Mouse (Mus musculus): Measurements from ENCODE around the gene Irak2. TPM values are rescaled to one million over a fixed set of nuclear protein-coding genes. Genes with fewer than 3 reads are reported as not detected.
A peak's percentile ranks its signal among the peaks of the same experiment; 100 is the strongest.
"Not testable (repeated sequence)": the region's sequence is repeated elsewhere in the genome, so short reads cannot be mapped to it uniquely, and the experiment has no call there.

Irak2 gene
- polyA plus RNA-seq, 1 experiment from 2014 or later: 2.8 TPM

- Histone ChIP-seq H3K36me3 (no peaks in the 10 kb centered on the region), H3K9me3 (no peaks in the 10 kb centered on the region), H3K27me3 (no peaks in the 10 kb centered on the region), H3K4me3 (no peak overlapping the region), H3K9ac (peak overlapping the region; percentile 57), H3K4me1 (peaks cover 21% of the 10 kb centered on the region), H3K4me2 (peak overlapping the region; percentile 47; the same call in 1 of the 2 replicates), H3K27ac (peak overlapping the region; percentile 64; the same call in 1 of the 2 replicates)
- ATAC-seq (ENCODE audit: insufficient number of reproducible peaks, insufficient read depth, low FRiP score, low TSS enrichment, low read depth): no peak
- 70% methylated on average over 4 of the region's 4 CpGs for WGBS
Observed at GRCm38 (mm10) chr6:113691084-113691462, 52.8 kb downstream of the Irak2 start.

- ATAC-seq (ENCODE audit: insufficient number of reproducible peaks, insufficient read depth, low FRiP score, low TSS enrichment, low read depth): no peak
- no peak overlapping the region for H3K27ac ChIP-seq
- H3K4me3 ChIP-seq: no peak overlapping the region
- no peaks in the 10 kb centered on the region for H3K27me3 ChIP-seq
- WGBS: 80% methylated on average over 5 of the region's 5 CpGs
- no peaks in the 10 kb centered on the region for H3K36me3 ChIP-seq
- no peaks in the 10 kb centered on the region for H3K9me3 ChIP-seq
- H3K4me1 ChIP-seq: peaks cover 20% of the 10 kb centered on the region
- no peak overlapping the region for H3K9ac ChIP-seq
- H3K4me2 ChIP-seq: no peak overlapping the region
Observed at GRCm38 (mm10) chr6:113692661-113693133, 54.4 kb downstream of the Irak2 start.

GRCm38 (mm10) chr6:113693377-113693776, 55.1 kb downstream of the Irak2 start:
- no peak overlapping the region for H3K9ac ChIP-seq
- H3K9me3 ChIP-seq: no peaks in the 10 kb centered on the region
- no peak overlapping the region for H3K4me3 ChIP-seq
- no peak overlapping the region for H3K27ac ChIP-seq
- ATAC-seq (ENCODE audit: insufficient number of reproducible peaks, insufficient read depth, low FRiP score, low TSS enrichment, low read depth): no peak
- 90% methylated on average over 5 of the region's 5 CpGs for WGBS
- no peaks in the 10 kb centered on the region for H3K36me3 ChIP-seq
- no peak overlapping the region for H3K4me2 ChIP-seq
- no peaks in the 10 kb centered on the region for H3K27me3 ChIP-seq
- H3K4me1 ChIP-seq: peaks cover 26% of the 10 kb centered on the region

- no peak overlapping the region for H3K9ac ChIP-seq
- no peak overlapping the region for H3K27ac ChIP-seq
- 72% methylated on average over 1 of the region's 1 CpGs for WGBS
- H3K36me3 ChIP-seq: peaks cover 8% of the 10 kb centered on the region; the same call in 1 of the 2 replicates
- H3K9me3 ChIP-seq: no peaks in the 10 kb centered on the region
- H3K4me3 ChIP-seq: no peak overlapping the region
- H3K4me2 ChIP-seq: no peak overlapping the region
- H3K27me3 ChIP-seq: no peaks in the 10 kb centered on the region
- ATAC-seq (ENCODE audit: insufficient number of reproducible peaks, insufficient read depth, low FRiP score, low TSS enrichment, low read depth): no peak
- peaks cover 30% of the 10 kb centered on the region for H3K4me1 ChIP-seq
Observed at GRCm38 (mm10) chr6:113695203-113695602, 56.9 kb downstream of the Irak2 start.

GRCm38 (mm10) chr6:113695766-113696355, 57.6 kb downstream of the Irak2 start:
- WGBS: 70% methylated on average over 4 of the region's 4 CpGs
- H3K27ac ChIP-seq: peak overlapping the region; percentile 91; the same call in 1 of the 2 replicates
- H3K36me3 ChIP-seq: peaks cover 11% of the 10 kb centered on the region
- no peak for ATAC-seq (ENCODE audit: insufficient number of reproducible peaks, insufficient read depth, low FRiP score, low TSS enrichment, low read depth)
- peaks cover 24% of the 10 kb centered on the region for H3K4me1 ChIP-seq
- H3K4me3 ChIP-seq: peak overlapping the region; percentile 91
- no peaks in the 10 kb centered on the region for H3K9me3 ChIP-seq
- H3K27me3 ChIP-seq: no peaks in the 10 kb centered on the region
- H3K9ac ChIP-seq: peak overlapping the region; percentile 62; the same call in 1 of the 2 replicates
- H3K4me2 ChIP-seq: peak overlapping the region; percentile 93

GRCm38 (mm10) chr6:113696582-113697221, 58.4 kb downstream of the Irak2 start, which contains the start of gene Tatdn2:
Gene Tatdn2 (plus strand): TSS chr6:113697050.
- peaks cover 22% of the 10 kb centered on the region for H3K4me1 ChIP-seq
- ATAC-seq (ENCODE audit: insufficient number of reproducible peaks, insufficient read depth, low FRiP score, low TSS enrichment, low read depth): peak; percentile 98

GRCm38 (mm10) chr6:113697222-113698205, 59.2 kb downstream of the Irak2 start:
- Histone ChIP-seq H3K4me3 (peak overlapping the region; percentile 91), H3K4me1 (peaks cover 22% of the 10 kb centered on the region), H3K36me3 (peaks cover 28% of the 10 kb centered on the region), H3K4me2 (peak overlapping the region; percentile 93), H3K9me3 (no peaks in the 10 kb centered on the region), H3K9ac (peak overlapping the region; percentile 84), H3K27me3 (no peaks in the 10 kb centered on the region), H3K27ac (peak overlapping the region; percentile 91)
- ATAC-seq (ENCODE audit: insufficient number of reproducible peaks, insufficient read depth, low FRiP score, low TSS enrichment, low read depth): peak; percentile 53
- under 1% methylated on average over 102 of the region's 113 CpGs for WGBS

More at GRCm38 (mm10) chr6:113696582-113697221, 58.4 kb downstream of the Irak2 start, which contains the start of gene Tatdn2:
- under 1% methylated on average over 58 of the region's 58 CpGs for WGBS
- Histone ChIP-seq H3K27ac (peak within 1 kb of the TSS; percentile 91), H3K4me2 (peak within 1 kb of the TSS; percentile 93), H3K36me3 (peaks cover 19% of the 10 kb centered on the region), H3K9ac (peak within 1 kb of the TSS; percentile 84), H3K9me3 (no peaks in the 10 kb centered on the region), H3K4me3 (peak within 1 kb of the TSS; percentile 91), H3K27me3 (no peaks in the 10 kb centered on the region)

- WGBS: 93% methylated on average over 3 of the region's 3 CpGs
- no peaks in the 10 kb centered on the region for H3K9me3 ChIP-seq
- H3K27me3 ChIP-seq: no peaks in the 10 kb centered on the region
Observed at GRCm38 (mm10) chr6:113712718-113713117, 74.5 kb downstream of the Irak2 start.

GRCm38 (mm10) chr6:113713389-113713788, 75.1 kb downstream of the Irak2 start:
- H3K9me3 ChIP-seq; H3K9ac ChIP-seq; H3K4me2 ChIP-seq; ATAC-seq (ENCODE audit: insufficient number of reproducible peaks, insufficient read depth, low FRiP score, low TSS enrichment, low read depth); H3K4me1 ChIP-seq; H3K27ac ChIP-seq; H3K4me3 ChIP-seq; H3K27me3 ChIP-seq: not testable (repeated sequence)
- H3K36me3 ChIP-seq: peaks cover 93% of the 10 kb centered on the region
- 90% methylated on average over 5 of the region's 5 CpGs for WGBS

More at GRCm38 (mm10) chr6:113712718-113713117, 74.5 kb downstream of the Irak2 start:
- Histone ChIP-seq H3K4me2 (no peak overlapping the region), H3K27ac (no peak overlapping the region), H3K36me3 (peaks cover 97% of the 10 kb centered on the region), H3K4me1 (no peaks in the 10 kb centered on the region), H3K9ac (no peak overlapping the region), H3K4me3 (no peak overlapping the region)
- ATAC-seq (ENCODE audit: insufficient number of reproducible peaks, insufficient read depth, low FRiP score, low TSS enrichment, low read depth): no peak

GRCm38 (mm10) chr6:113714276-113714675, 76.0 kb downstream of the Irak2 start:
- no peak for ATAC-seq (ENCODE audit: insufficient number of reproducible peaks, insufficient read depth, low FRiP score, low TSS enrichment, low read depth)
- Histone ChIP-seq H3K4me3 (no peak overlapping the region), H3K4me1 (no peaks in the 10 kb centered on the region), H3K4me2 (no peak overlapping the region), H3K27me3 (no peaks in the 10 kb centered on the region), H3K36me3 (peaks cover 92% of the 10 kb centered on the region), H3K9ac (no peak overlapping the region), H3K27ac (no peak overlapping the region), H3K9me3 (no peaks in the 10 kb centered on the region)
- 89% methylated on average over 2 of the region's 2 CpGs for WGBS

- WGBS: 84% methylated on average over 1 of the region's 1 CpGs
- H3K27ac ChIP-seq: no peak overlapping the region
- H3K4me2 ChIP-seq: no peak overlapping the region
- peaks cover 92% of the 10 kb centered on the region for H3K36me3 ChIP-seq
- no peak for ATAC-seq (ENCODE audit: insufficient number of reproducible peaks, insufficient read depth, low FRiP score, low TSS enrichment, low read depth)
- no peaks in the 10 kb centered on the region for H3K27me3 ChIP-seq
- no peak overlapping the region for H3K9ac ChIP-seq
- no peaks in the 10 kb centered on the region for H3K9me3 ChIP-seq
- H3K4me3 ChIP-seq: no peak overlapping the region
- no peaks in the 10 kb centered on the region for H3K4me1 ChIP-seq
Observed at GRCm38 (mm10) chr6:113714797-113715196, 76.5 kb downstream of the Irak2 start.
